Mouse (Mus musculus) gastrocnemius, postnatal 14 days (tissue): Measurements from ENCODE around the gene Btf3. TPM values are rescaled to one million over a fixed set of nuclear protein-coding genes. Genes with fewer than 3 reads are reported as not detected.
A peak's percentile ranks its signal among the peaks of the same experiment; 100 is the strongest.

Experiments
- DNase-seq: peaks from one replicate; pipeline ENCODE4 v3.0.0; 2021; ENCODE audit warnings: mixed read lengths
- intact Hi-C: fragments of 180-260 bp; cut with DNase I; formaldehyde crosslinking; loops from one replicate; pipeline ENCODE4 v1.15.1; 2025; ENCODE audit warnings: low total_unique reads
- total RNA-seq, 2 experiments: library from RNA; stranded (reverse); gene quantifications; 2 replicates each; pipeline ENCODE4 v1.2.3; 2021

Gene Btf3
- total RNA-seq, 2 experiments from 2014 or later: 243 to 260 TPM

DNA sequence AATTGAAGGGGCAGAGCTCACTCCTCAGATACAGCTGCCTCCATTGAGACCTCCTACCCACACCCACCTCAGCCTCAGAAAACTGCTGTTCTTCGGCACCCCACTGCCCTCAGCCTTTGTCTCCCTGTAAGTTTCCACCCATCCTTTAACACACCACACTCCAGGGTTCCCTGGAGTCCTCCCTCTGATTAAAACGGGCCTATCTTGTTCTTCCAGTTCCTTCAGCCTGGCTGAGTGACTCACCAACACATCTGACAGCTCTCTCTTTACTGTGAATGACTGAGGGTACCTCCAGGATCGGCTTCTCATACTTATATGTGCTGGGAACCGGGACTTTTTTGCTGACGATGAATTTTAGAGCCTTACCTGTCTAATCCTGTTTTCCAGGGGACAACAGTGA, 20.7 kb downstream of the Btf3 start:
- intact Hi-C loops: no loop called here
- DNase-seq: no peak

DNA sequence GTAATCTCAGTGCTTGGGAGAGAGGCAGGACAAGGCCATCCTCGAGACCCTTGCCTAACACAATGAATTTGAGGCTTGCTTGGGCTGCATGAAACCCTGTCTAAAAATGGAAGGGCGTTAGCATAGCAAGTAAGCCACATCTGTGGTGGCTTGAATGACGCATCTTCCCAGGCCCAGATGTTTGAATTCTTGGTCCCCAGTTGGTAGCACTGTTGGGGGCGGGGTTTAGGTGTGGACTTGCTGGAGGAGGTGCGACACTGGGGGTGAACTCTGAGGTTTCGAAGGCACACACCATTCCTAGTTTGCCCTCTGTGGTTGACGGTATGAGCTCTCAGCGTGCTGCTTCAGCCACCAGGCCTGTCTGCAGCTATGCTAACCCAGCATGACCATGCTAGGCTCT, 25.1 kb downstream of the Btf3 start:
- intact Hi-C loops: no loop called here
- no peak for DNase-seq

GRCm38 (mm10) chr13:98290719-98291118, 26.1 kb downstream of the Btf3 start:
- DNase-seq: no peak
- intact Hi-C loops: no loop called here

GRCm38 (mm10) chr13:98280990-98281650, 35.7 kb downstream of the Btf3 start:
- intact Hi-C loops: no loop called here

GRCm38 (mm10) chr13:98279686-98280085, 37.1 kb downstream of the Btf3 start, which contains the start of gene Gm21976:
Gene Gm21976, plus strand, starts transcription at chr13:98279887.
- no peak for DNase-seq
- intact Hi-C loops: no loop called here

More at GRCm38 (mm10) chr13:98280990-98281650, 35.7 kb downstream of the Btf3 start:
- no peak for DNase-seq

GRCm38 (mm10) chr13:98277501-98277900, 39.3 kb downstream of the Btf3 start:
- intact Hi-C loops: no loop called here
- DNase-seq: no peak

- DNase-seq: no peak
- intact Hi-C loops: no loop called here
Measured at GRCm38 (mm10) chr13:98276253-98276652, 40.6 kb downstream of the Btf3 start.

- DNase-seq: no peak
- intact Hi-C loops: no loop called here
Measured at GRCm38 (mm10) chr13:98275646-98276045, 41.2 kb downstream of the Btf3 start.

DNA sequence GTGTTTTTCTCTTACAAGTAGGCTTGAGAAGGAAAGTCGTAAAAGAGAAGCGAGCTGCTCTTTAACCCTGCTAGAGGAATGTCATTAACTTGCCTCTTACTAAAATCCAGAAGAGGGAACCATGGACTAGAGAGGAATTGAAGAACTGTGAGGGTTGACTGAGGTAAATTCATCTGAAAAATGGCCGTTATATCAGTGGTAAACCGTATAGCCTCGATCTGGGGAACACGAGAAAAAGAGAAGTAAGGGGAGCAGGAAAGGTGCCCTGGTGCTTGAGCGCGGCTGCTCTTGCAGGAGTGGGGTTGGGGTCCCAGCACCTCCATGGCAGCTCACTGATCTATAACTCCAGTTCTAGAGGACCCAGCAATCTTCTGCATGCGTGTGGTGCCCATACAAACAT, 42.8 kb downstream of the Btf3 start:
- no peak for DNase-seq
- intact Hi-C loops: no loop called here

- DNase-seq: no peak
- intact Hi-C loops: no loop called here
Measured at GRCm38 (mm10) chr13:98264111-98264510, 52.7 kb downstream of the Btf3 start.

- intact Hi-C loops: no loop called here
- no peak for DNase-seq
Measured at GRCm38 (mm10) chr13:98263458-98263987, 53.3 kb downstream of the Btf3 start.

DNA sequence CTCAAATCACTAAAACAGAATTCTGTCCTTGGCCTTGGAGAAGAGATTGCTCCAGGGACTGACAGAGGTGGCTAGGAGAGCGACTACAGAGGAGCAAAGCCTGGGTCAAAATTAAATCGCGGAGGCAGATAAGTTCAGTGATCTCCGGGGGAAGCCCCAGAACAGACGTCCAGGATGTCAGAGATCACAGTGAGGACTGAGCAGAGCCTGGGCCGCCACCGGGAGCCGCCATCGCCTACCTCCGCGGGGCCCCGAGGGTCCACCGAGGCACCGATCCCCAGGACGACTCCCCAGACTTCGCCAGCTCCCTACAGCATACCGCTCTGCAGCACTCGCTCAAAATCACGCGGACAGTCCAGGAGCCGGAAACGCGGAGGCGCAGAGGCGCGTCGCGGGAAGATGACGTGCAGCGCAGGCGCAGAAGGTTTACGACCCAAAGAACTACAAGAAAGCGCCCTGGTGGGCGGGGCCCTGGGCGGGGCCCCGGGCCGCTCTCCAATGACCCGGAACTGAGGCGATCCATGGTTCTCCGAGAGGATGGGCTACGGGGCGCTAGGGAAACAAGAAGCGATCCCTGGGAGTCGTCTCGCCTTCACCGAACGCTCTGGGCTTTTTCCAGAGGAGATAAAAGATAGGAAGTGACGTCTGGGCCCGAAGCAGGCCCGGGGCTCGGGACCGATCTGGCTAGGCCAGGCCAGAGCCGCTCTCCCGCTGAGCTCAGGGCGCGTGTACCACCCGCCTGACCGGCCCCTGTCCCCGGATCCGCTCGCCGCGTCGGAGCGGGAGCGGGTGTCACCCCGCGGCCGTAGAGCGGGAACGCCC, 54.0 kb downstream of the Btf3 start, which contains the start of the genes Utp15 and Ankra2:
Gene Utp15, minus strand, starts transcription at position 406 of the 822 bp plus-strand sequence.
Gene Ankra2, plus strand, starts transcription at position 439 of the 822 bp plus-strand sequence.
- peak; percentile 97 for DNase-seq
- intact Hi-C loops: no loop called here

Other genes starting within 250 kb of the Btf3 start
- 1 to 10 TPM; 3.8 to 4.6 TPM for gene Arhgef28, start 110.6 kb downstream of the Btf3 start, total RNA-seq
- 1 to 10 TPM; 3.6 to 4.5 TPM for gene Utp15, start 54.0 kb downstream of the Btf3 start, total RNA-seq
- gene Ankra2, start 53.9 kb downstream of the Btf3 start, total RNA-seq: 10 to 100 TPM; 13.4 to 14.2 TPM
- gene Gm21976, start 37.1 kb downstream of the Btf3 start, total RNA-seq: not detected
- under 1 TPM; 0.09 to 0.18 TPM for gene Foxd1, start 37.2 kb upstream of the Btf3 start, total RNA-seq
- gene Gm10320, start 175.0 kb upstream of the Btf3 start, total RNA-seq: not detected